Mouse (Mus musculus) CH12.LX (cell line): ENCODE results near the gene Prrx1. TPM values are rescaled to one million over a fixed set of nuclear protein-coding genes. Genes with fewer than 3 reads are reported as not detected.
A peak's percentile ranks its signal among the peaks of the same experiment; 100 is the strongest.

ENCODE experiments used
- DNase-seq: peaks from one replicate; pipeline ENCODE4 v3.0.0-alpha.2; 2013; ENCODE audit errors: extremely low read depth
- H3K27ac ChIP-seq: 2 replicates; pipeline ENCODE4 v1.5.1; 2012; ENCODE audit warnings: low read depth, mild to moderate bottlenecking, control low read depth, moderate library complexity; ENCODE audit not compliant: insufficient read depth
- H3K27me3 ChIP-seq: replicated peaks from 2 replicates; pipeline ENCODE3; 2012; ENCODE audit warnings: inconsistent platforms
- H3K36me3 ChIP-seq, 2 experiments: replicated peaks in 1 of 2; 2 replicates each; pipeline versions ENCODE3 to v1.6.1; 2012; ENCODE audit warnings: inconsistent platforms in 1 of 2, low read length in 1 of 2, mild to moderate bottlenecking in 1 of 2, mixed read lengths in 1 of 2, moderate library complexity in 1 of 2; ENCODE audit not compliant: control insufficient read depth in 1 of 2, insufficient read depth in 1 of 2
- H3K4me1 ChIP-seq, 2 experiments: 2 replicates each; pipeline ENCODE4 v1.6.1; 2012; ENCODE audit warnings: inconsistent platforms in 1 of 2, moderate library complexity in 1 of 2; ENCODE audit not compliant: insufficient read depth in 2 of 2, control insufficient read depth in 1 of 2
- H3K4me2 ChIP-seq: 2 replicates; pipeline ENCODE4 v1.6.1; 2012; ENCODE audit warnings: low read depth, mild to moderate bottlenecking, control low read depth; ENCODE audit not compliant: poor library complexity, insufficient read depth, severe bottlenecking
- H3K4me3 ChIP-seq, 3 experiments: fragments of 150-350 bp in 1 of 3; sonication (generic) in 1 of 3; replicated peaks in 1 of 3; 2 replicates each; pipeline versions ENCODE3 to v1.5.1; 2011 to 2012; ENCODE audit warnings: low read depth in 2 of 3, low read length in 2 of 3, mild to moderate bottlenecking in 2 of 3, moderate library complexity in 2 of 3, control low read depth in 1 of 3, improper control_type of control experiment in 1 of 3, inconsistent platforms in 1 of 3, mixed read lengths in 1 of 3; ENCODE audit not compliant: poor library complexity in 1 of 3
- H3K79me2 ChIP-seq: replicated peaks from 2 replicates; pipeline ENCODE4 v1.6.1; 2012; ENCODE audit warnings: mild to moderate bottlenecking, moderate library complexity; ENCODE audit not compliant: control insufficient read depth, poor library complexity, insufficient read depth, severe bottlenecking; ENCODE audit errors: extremely low read depth
- H3K9ac ChIP-seq: 2 replicates; pipeline ENCODE4 v1.6.1; 2012; ENCODE audit warnings: low read depth, mild to moderate bottlenecking, control low read depth, moderate library complexity; ENCODE audit not compliant: insufficient read depth
- H3K9me3 ChIP-seq: replicated peaks from 2 replicates; pipeline ENCODE3; 2012; ENCODE audit warnings: low read length, inconsistent platforms, mixed read lengths
- CHD2 ChIP-seq: IDR thresholded peaks from 2 replicates; pipeline ENCODE4 v1.6.1; 2011; ENCODE audit warnings: low read length, improper control_type of control experiment
- CTCF ChIP-seq, 2 experiments: IDR thresholded peaks in 1 of 2; conservative IDR thresholded peaks in 1 of 2; 2 replicates each; pipeline ENCODE4 v1.5.1; 2011 to 2012; ENCODE audit warnings: low read depth in 2 of 2, low read length in 2 of 2, improper control_type of control experiment in 1 of 2, inconsistent platforms in 1 of 2, mild to moderate bottlenecking in 1 of 2, moderate library complexity in 1 of 2
- ELF1 ChIP-seq: IDR thresholded peaks from 2 replicates; pipeline ENCODE4 v1.6.1; 2014; ENCODE audit warnings: low read depth, mild to moderate bottlenecking, inconsistent platforms, low read length, improper control_type of control experiment
- ETS1 ChIP-seq: conservative IDR thresholded peaks from 2 replicates; pipeline ENCODE4 v1.6.1; 2012; ENCODE audit warnings: low read depth, mild to moderate bottlenecking, inconsistent platforms, low read length, improper control_type of control experiment, moderate library complexity
- GABPA ChIP-seq: IDR thresholded peaks from 2 replicates; pipeline ENCODE4 v1.6.1; 2012; ENCODE audit warnings: low read depth, low read length, improper control_type of control experiment, inconsistent platforms; ENCODE audit not compliant: insufficient replicate concordance
- JUND ChIP-seq: conservative IDR thresholded peaks from 2 replicates; pipeline ENCODE4 v1.6.1; 2011; ENCODE audit warnings: low read depth, low read length, improper control_type of control experiment
- KAT2A ChIP-seq: IDR thresholded peaks from 2 replicates; pipeline ENCODE4 v1.6.1; 2012; ENCODE audit warnings: low read length, improper control_type of control experiment, inconsistent platforms; ENCODE audit not compliant: insufficient replicate concordance
- MAFK ChIP-seq: IDR thresholded peaks from 2 replicates; pipeline ENCODE4 v1.6.1; 2011; ENCODE audit warnings: low read length, improper control_type of control experiment; ENCODE audit not compliant: insufficient replicate concordance
- PAX5 ChIP-seq: IDR thresholded peaks from 2 replicates; pipeline ENCODE4 v1.6.1; 2012; ENCODE audit warnings: low read length, inconsistent platforms, mixed read lengths
- RAD21 ChIP-seq: IDR thresholded peaks from 2 replicates; pipeline ENCODE4 v1.6.1; 2011; ENCODE audit warnings: low read depth, mild to moderate bottlenecking, low read length, improper control_type of control experiment, moderate library complexity
- RCOR1 ChIP-seq: conservative IDR thresholded peaks from 2 replicates; pipeline ENCODE4 v1.6.1; 2012; ENCODE audit warnings: low read depth, mild to moderate bottlenecking, inconsistent platforms, low read length, improper control_type of control experiment
- SIN3A ChIP-seq: IDR thresholded peaks from 2 replicates; pipeline ENCODE4 v1.6.1; 2012; ENCODE audit warnings: low read length, improper control_type of control experiment, inconsistent platforms
- SMC3 ChIP-seq: IDR thresholded peaks from 2 replicates; pipeline ENCODE4 v1.6.1; 2011; ENCODE audit warnings: low read depth, low read length, improper control_type of control experiment
- TCF12 ChIP-seq: IDR thresholded peaks from 2 replicates; pipeline ENCODE4 v1.6.1; 2014; ENCODE audit warnings: low read depth, mild to moderate bottlenecking, inconsistent platforms, low read length, improper control_type of control experiment
- USF2 ChIP-seq: conservative IDR thresholded peaks from 2 replicates; pipeline ENCODE4 v1.6.1; 2011; ENCODE audit warnings: low read depth, low read length, improper control_type of control experiment
- dilution Hi-C: fragments of 300-500 bp; cut with MboI; formaldehyde crosslinking; loops from 2 replicates; pipeline ENCODE4 v1.14.3; 2020; ENCODE audit warnings: low sequenced_read_pairs; ENCODE audit not compliant: extremely low pct_unique_long_range_greater_than_20kb, extremely low pct_ligation_motif_present
- in situ Hi-C: fragments of 300-500 bp; cut with MboI; formaldehyde crosslinking; loops from 3 replicates; pipeline ENCODE4 v1.14.3; 2019; ENCODE audit warnings: low sequenced_read_pairs, low pct_ligation_motif_present, low pct_unique_long_range_greater_than_20kb, mixed read lengths
- polyA plus RNA-seq: library from polyadenylated mRNA; unstranded; fragments of >175 nt; gene quantifications from 2 replicates; pipeline ENCODE4 v1.2.1, GENCODE M21; 2012; ENCODE audit warnings: low read depth; ENCODE audit not compliant: insufficient read length
- total RNA-seq, 2 experiments: library from RNA; depleted of rRNA; stranded (reverse); fragments of 300-350 nt in 1 of 2; fragments of >200 nt in 1 of 2; gene quantifications; 2 replicates each; pipeline ENCODE4 v1.2.3; 2012 to 2014

Gene Prrx1
- total and polyA plus RNA-seq, 3 experiments, result not detected

GRCm38 (mm10) chr1:163251766-163252165 lies 61.7 kb downstream of the Prrx1 start:
- Histone ChIP-seq H3K27ac (no peak overlapping the region), H3K9ac (no peak overlapping the region), H3K79me2 (no peaks in the 10 kb centered on the region), H3K4me3 (no peak overlapping the region), H3K4me2 (no peak overlapping the region), H3K36me3 (no peaks in the 10 kb centered on the region), H3K4me1 (no peaks in the 10 kb centered on the region), H3K27me3 (no peaks in the 10 kb centered on the region), H3K9me3 (no peaks in the 10 kb centered on the region)
- in situ Hi-C loops, result no loop called here
- TF ChIP-seq PAX5 (no peak), ELF1 (no peak), JUND (no peak), SIN3A (no peak), GABPA (no peak), RCOR1 (no peak), CHD2 (no peak), ETS1 (no peak)
- no peak for DNase-seq
- dilution Hi-C loops, result no loop called here

- Histone ChIP-seq H3K79me2 (no peaks in the 10 kb centered on the region), H3K36me3 (no peaks in the 10 kb centered on the region), H3K9me3 (no peaks in the 10 kb centered on the region), H3K4me2 (no peak overlapping the region), H3K9ac (no peak overlapping the region), H3K4me3 (no peak overlapping the region), H3K27ac (no peak overlapping the region), H3K4me1 (no peaks in the 10 kb centered on the region), H3K27me3 (no peaks in the 10 kb centered on the region)
- no peak for DNase-seq
- no peak for TF ChIP-seq MAFK
- dilution Hi-C loops (no loop called here), in situ Hi-C loops (no loop called here)
Observed at GRCm38 (mm10) chr1:163238950-163239349, 74.6 kb downstream of the Prrx1 start.

GRCm38 (mm10) chr1:163231230-163231629 lies 82.3 kb downstream of the Prrx1 start:
- in situ Hi-C loops, result no loop called here
- Histone ChIP-seq H3K36me3 (no peaks in the 10 kb centered on the region), H3K27ac (no peak overlapping the region), H3K9me3 (no peaks in the 10 kb centered on the region), H3K79me2 (no peaks in the 10 kb centered on the region), H3K4me3 (no peak overlapping the region), H3K4me2 (no peak overlapping the region), H3K27me3 (no peaks in the 10 kb centered on the region)
- DNase-seq, result no peak
- TF ChIP-seq USF2 (no peak), KAT2A (no peak), RAD21 (peak; percentile 39), SMC3 (peak; percentile 21), CTCF (conservative IDR thresholded peaks at IDR 0.05 in 1 of 2, IDR thresholded peaks at IDR 0.05 in 1 of 2; ENCODE audit: low read depth in 2 of 2, low read length in 2 of 2) (peak in 1 of 2 experiments; percentile 22; a peak in 2 of 4 replicates), TCF12 (no peak), GABPA (no peak)
- TF ChIP-seq, all 38 proteins: peak for 3
- no peaks in the 10 kb centered on the region for H3K4me1 ChIP-seq
- dilution Hi-C loops, result no loop called here
- H3K9ac ChIP-seq, result no peak overlapping the region
